Mouse (Mus musculus): ENCODE measurements around the gene Wnt7b.

DNA sequence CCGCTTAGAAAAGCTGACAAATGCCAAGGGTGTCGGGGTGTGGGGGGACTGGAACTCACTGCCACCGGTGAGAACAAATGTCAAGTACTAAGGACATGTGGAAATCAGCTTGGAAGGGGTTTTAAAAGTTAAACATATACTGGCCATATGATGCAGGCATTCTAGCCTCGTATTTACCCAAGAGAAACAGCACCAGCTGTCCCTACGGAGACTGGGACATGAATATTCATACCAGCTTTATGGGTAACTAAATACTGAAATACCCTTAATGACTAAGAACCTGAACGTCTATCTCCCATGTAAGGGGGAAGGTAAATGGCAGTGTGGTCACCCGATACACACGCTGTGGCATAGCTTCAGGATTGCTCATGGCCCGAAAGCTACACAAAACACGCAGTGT lies 93.4 kb downstream of the Wnt7b start:
- TF ChIP-seq POLR2A (IDR thresholded peaks at IDR 0.05; ENCODE audit: borderline replicate concordance, control insufficient read depth, low read depth, low read length) (no peak), CTCF (IDR thresholded peaks at IDR 0.05; ENCODE audit: control insufficient read depth, insufficient read depth, low read length) (no peak)
